Mouse (Mus musculus) heart, embryonic 14.5 days (tissue): ENCODE results near the gene Pkp4. TPM values are rescaled to one million over a fixed set of nuclear protein-coding genes. Genes with fewer than 3 reads are reported as not detected.

Source experiments
- ATAC-seq: fragments of 200-750 bp; cut with Nextera tagmentation; 2 replicates; pipeline ENCODE4 v1.8.0; 2017; ENCODE audit warnings: low read depth, moderate TSS enrichment; ENCODE audit not compliant: insufficient number of reproducible peaks, insufficient read depth, low FRiP score
- H3K27ac ChIP-seq, 2 experiments: fragments of 200-500 bp in 1 of 2; fragments of 300-500 bp in 1 of 2; sonication (generic) in 1 of 2; replicated peaks in 1 of 2; 2 replicates each; pipeline ENCODE4 v1.5.1; 2012 to 2014; ENCODE audit warnings: low read depth in 2 of 2, low read length in 2 of 2, control low read depth in 1 of 2, mild to moderate bottlenecking in 1 of 2, mixed read lengths in 1 of 2; ENCODE audit not compliant: control insufficient read depth in 1 of 2, insufficient read depth in 1 of 2
- H3K27me3 ChIP-seq: fragments of 300-500 bp; sonication (generic); 2 replicates; pipeline ENCODE4 v1.6.1; 2014; ENCODE audit warnings: mild to moderate bottlenecking, low read length, control low read depth; ENCODE audit not compliant: control insufficient read depth, insufficient read depth
- H3K36me3 ChIP-seq: fragments of 300-500 bp; sonication (generic); 2 replicates; pipeline ENCODE4 v1.6.1; 2014; ENCODE audit warnings: mild to moderate bottlenecking, control low read depth, low read length, mixed read lengths; ENCODE audit not compliant: control insufficient read depth, insufficient read depth
- H3K4me1 ChIP-seq, 2 experiments: fragments of 200-500 bp in 1 of 2; fragments of 300-500 bp in 1 of 2; sonication (generic) in 1 of 2; 2 replicates each; pipeline ENCODE4 v1.6.1; 2012 to 2014; ENCODE audit warnings: low read length in 2 of 2, control low read depth in 1 of 2, mixed read lengths in 1 of 2; ENCODE audit not compliant: control insufficient read depth in 2 of 2, insufficient read depth in 2 of 2
- H3K4me2 ChIP-seq: fragments of 300-500 bp; sonication (generic); 2 replicates; pipeline ENCODE4 v1.6.1; 2014; ENCODE audit warnings: mild to moderate bottlenecking, low read length
- H3K4me3 ChIP-seq, 2 experiments: fragments of 200-500 bp in 1 of 2; fragments of 300-500 bp in 1 of 2; sonication (generic) in 1 of 2; 2 replicates each; pipeline ENCODE4 v1.5.1; 2012 to 2014; ENCODE audit warnings: low read length in 2 of 2, mild to moderate bottlenecking in 2 of 2, control low read depth in 1 of 2, low read depth in 1 of 2, moderate library complexity in 1 of 2; ENCODE audit not compliant: control insufficient read depth in 1 of 2, insufficient read depth in 1 of 2
- H3K9ac ChIP-seq: fragments of 300-500 bp; sonication (generic); 2 replicates; pipeline ENCODE4 v1.6.1; 2014; ENCODE audit warnings: mild to moderate bottlenecking, low read length
- H3K9me3 ChIP-seq: fragments of 300-500 bp; sonication (generic); 2 replicates; pipeline ENCODE4 v1.6.1; 2016; ENCODE audit warnings: low read length, control low read depth; ENCODE audit not compliant: control insufficient read depth
- WGBS: fragments of 180-500 bp; shearing (Covaris S2); extraction: QIAGEN DNeasy Blood & Tissue Kit; methylation state at CpG from one replicate; pipeline ENCODE4 v1.1.7; 2014; 5-methylcytosine and 5-hydroxymethylcytosine counted together
- polyA plus RNA-seq: library from polyadenylated mRNA; unstranded; fragments of >200 nt; fragmentation: Nextera tagmentation; extraction: Ambion mirVana; gene quantifications from 2 replicates; pipeline ENCODE4 v1.2.1, GENCODE M21; 2014

Pkp4 gene
- polyA plus RNA-seq, 1 experiment from 2014 or later = 54.8 TPM

GRCm38 (mm10) chr2:59401841-59402461, 241.3 kb downstream of the Pkp4 start:
- Histone ChIP-seq H3K9me3 (no peaks in the 10 kb centered on the region), H3K4me3 (no peak overlapping the region), H3K27ac (peak overlapping the region; percentile 40 to 68), H3K36me3 (no peaks in the 10 kb centered on the region), H3K4me2 (no peak overlapping the region), H3K27me3 (no peaks in the 10 kb centered on the region), H3K9ac (no peak overlapping the region), H3K4me1 (peaks cover 7 to 13% of the 10 kb centered on the region in 2 experiments)
- peak; percentile 75 for ATAC-seq
- WGBS = 51% methylated on average over 8 of the region's 8 CpGs

GRCm38 (mm10) chr2:59404022-59404421, 243.4 kb downstream of the Pkp4 start:
- Histone ChIP-seq H3K36me3 (no peaks in the 10 kb centered on the region), H3K4me3 (no peak overlapping the region), H3K9ac (no peak overlapping the region), H3K27me3 (no peaks in the 10 kb centered on the region), H3K27ac (no peak overlapping the region), H3K4me2 (no peak overlapping the region), H3K9me3 (no peaks in the 10 kb centered on the region; the same call in 1 of the 2 replicates), H3K4me1 (peaks cover 16 to 23% of the 10 kb centered on the region in 2 experiments)
- 94% methylated on average over 8 of the region's 8 CpGs for WGBS
- no peak for ATAC-seq

Other genes with a start within 250 kb of the Pkp4 start
- 0.61 and 1.1 TPM in 2 replicates for gene Ccdc148, start 167 bp upstream of the Pkp4 start, polyA plus RNA-seq